Mouse (Mus musculus) heart, adult 9 months (tissue): ENCODE data around the gene Tenm2.

Source experiments
- DNase-seq, 2 experiments: peaks; one replicate each; pipeline ENCODE4 v3.0.0; 2022; ENCODE audit warnings: low spot score in 2 of 2

Tenm2 gene

GRCm38 (mm10) chr11:37235914-37236600 lies at the start of gene Tenm2:
Gene Tenm2 (minus strand): TSS chr11:37235964.
- DNase-seq = no peak

GRCm38 (mm10) chr11:37285186-37285585 lies 49.4 kb upstream of the Tenm2 start:
- no peak for DNase-seq

- DNase-seq = no peak
Measured at GRCm38 (mm10) chr11:37248796-37249195, 13.0 kb upstream of the Tenm2 start.

GRCm38 (mm10) chr11:37237096-37237725 lies 1.4 kb upstream of the Tenm2 start:
- DNase-seq = no peak

- DNase-seq = no peak
Measured at GRCm38 (mm10) chr11:37236601-37237083, 878 bp upstream of the Tenm2 start.

- no peak for DNase-seq
Measured at GRCm38 (mm10) chr11:37235021-37235795, 556 bp downstream of the Tenm2 start.

GRCm38 (mm10) chr11:37227404-37227803 lies 8.4 kb downstream of the Tenm2 start:
- no peak for DNase-seq

GRCm38 (mm10) chr11:37226943-37227342 lies 8.8 kb downstream of the Tenm2 start:
- DNase-seq = no peak

- DNase-seq = no peak
Measured at GRCm38 (mm10) chr11:37222737-37223136, 13.0 kb downstream of the Tenm2 start.

GRCm38 (mm10) chr11:37222056-37222455 lies 13.7 kb downstream of the Tenm2 start:
- no peak for DNase-seq

GRCm38 (mm10) chr11:37220921-37221320 lies 14.8 kb downstream of the Tenm2 start:
- no peak for DNase-seq

GRCm38 (mm10) chr11:37186132-37186531 lies 49.6 kb downstream of the Tenm2 start:
- peak in 1 of 2 experiments; percentile 28 for DNase-seq

GRCm38 (mm10) chr11:37177426-37177825 lies 58.3 kb downstream of the Tenm2 start:
- no peak for DNase-seq

GRCm38 (mm10) chr11:37153933-37154880 lies 81.6 kb downstream of the Tenm2 start:
- DNase-seq = no peak

- no peak for DNase-seq
Measured at GRCm38 (mm10) chr11:37153382-37153781, 82.4 kb downstream of the Tenm2 start.

- DNase-seq = no peak
Measured at GRCm38 (mm10) chr11:37150011-37150410, 85.8 kb downstream of the Tenm2 start.

GRCm38 (mm10) chr11:37143996-37144395 lies 91.8 kb downstream of the Tenm2 start:
- peak in 1 of 2 experiments; percentile 11 for DNase-seq

GRCm38 (mm10) chr11:37143478-37143877 lies 92.3 kb downstream of the Tenm2 start:
- no peak for DNase-seq

- DNase-seq = no peak
Measured at GRCm38 (mm10) chr11:37128893-37129292, 106.9 kb downstream of the Tenm2 start.

- DNase-seq = peak in 1 of 2 experiments; percentile 10
Measured at GRCm38 (mm10) chr11:37118058-37118457, 117.7 kb downstream of the Tenm2 start.

- no peak for DNase-seq
Measured at GRCm38 (mm10) chr11:37115188-37115587, 120.6 kb downstream of the Tenm2 start.
